Mouse (Mus musculus) C2C12 (cell line): Measurements from ENCODE around the gene Lrrc4c. TPM values are rescaled to one million over a fixed set of nuclear protein-coding genes. Genes with fewer than 3 reads are reported as not detected.

Experiments used
- H3K27me3 ChIP-seq: one replicate; pipeline ENCODE4 v1.6.1; 2011; ENCODE audit not compliant: control insufficient read depth, insufficient read depth, insufficient read length
- H3K36me3 ChIP-seq: one replicate; pipeline ENCODE4 v1.6.1; 2011; ENCODE audit not compliant: control insufficient read depth, insufficient read depth
- H3K4me3 ChIP-seq: one replicate; pipeline ENCODE4 v1.5.1; 2011; ENCODE audit warnings: mild to moderate bottlenecking, control low read depth; ENCODE audit not compliant: poor library complexity, insufficient read depth, severe bottlenecking
- H3K79me2 ChIP-seq: one replicate; pipeline ENCODE4 v1.6.1; 2011; ENCODE audit not compliant: control insufficient read depth, insufficient read depth
- H3K79me3 ChIP-seq: one replicate; pipeline ENCODE4 v1.6.1; 2011; ENCODE audit warnings: low read depth, control low read depth
- H3ac ChIP-seq: one replicate; pipeline ENCODE3; 2011; ENCODE audit warnings: low read depth; ENCODE audit not compliant: control insufficient read depth, insufficient read length
- CEBPB ChIP-seq: IDR thresholded peaks from one replicate; pipeline ENCODE4 v1.6.1; 2011; ENCODE audit warnings: low read depth, mild to moderate bottlenecking, control low read depth, moderate library complexity
- CTCF ChIP-seq: IDR thresholded peaks from one replicate; pipeline ENCODE4 v1.5.1; 2011; ENCODE audit not compliant: control insufficient read depth, insufficient read depth, insufficient read length
- FOSL1 ChIP-seq: IDR thresholded peaks from one replicate; pipeline ENCODE4 v1.8.0; 2011; ENCODE audit warnings: mild to moderate bottlenecking, low read length; ENCODE audit not compliant: poor library complexity, insufficient read depth, severe bottlenecking
- MAX ChIP-seq: IDR thresholded peaks from one replicate; pipeline ENCODE4 v1.6.1; 2011; ENCODE audit warnings: mild to moderate bottlenecking, control low read depth
- MYOD1 ChIP-seq: IDR thresholded peaks from one replicate; pipeline ENCODE4 v1.6.1; 2011; ENCODE audit warnings: low read depth; ENCODE audit not compliant: control insufficient read depth, insufficient read length
- MYOG ChIP-seq: IDR thresholded peaks from one replicate; pipeline ENCODE4 v1.6.1; 2011; ENCODE audit not compliant: control insufficient read depth, insufficient read length; ENCODE audit errors: extremely low read depth
- USF1 ChIP-seq: IDR thresholded peaks from one replicate; pipeline ENCODE4 v1.6.1; 2011; ENCODE audit warnings: low read depth, mild to moderate bottlenecking, control low read depth, moderate library complexity
- polyA plus RNA-seq: library from polyadenylated mRNA; unstranded; fragments of >200 nt; fragmentation: generic; extraction: Trizol; gene quantifications from one replicate; pipeline ENCODE4 v1.2.1, GENCODE M21; 2012; ENCODE audit warnings: missing spikeins

Gene Lrrc4c
- polyA plus RNA-seq, 1 experiment: 1.6 TPM

- no peak for TF ChIP-seq MAX
- no peak for TF ChIP-seq USF1
- peak; percentile 45 for TF ChIP-seq CEBPB
- Histone ChIP-seq H3K79me3 (no peaks in the 10 kb centered on the region), H3K36me3 (no peaks in the 10 kb centered on the region), H3K27me3 (no peaks in the 10 kb centered on the region), H3K79me2 (no peaks in the 10 kb centered on the region), H3K4me3 (no peak overlapping the region), H3ac (no peak overlapping the region)
These were observed 719.2 kb downstream of the Lrrc4c start for GRCm38 (mm10) chr2:97037024-97037814.

- H3ac ChIP-seq: no peak overlapping the region
- TF ChIP-seq USF1: no peak
- TF ChIP-seq CTCF: no peak
- no peak for TF ChIP-seq MYOG
- TF ChIP-seq MAX: no peak
- TF ChIP-seq CEBPB: no peak
- no peak for TF ChIP-seq MYOD1
- no peak for TF ChIP-seq FOSL1
- no peaks in the 10 kb centered on the region for H3K27me3 ChIP-seq
- H3K79me3 ChIP-seq: no peaks in the 10 kb centered on the region
- H3K36me3 ChIP-seq: no peaks in the 10 kb centered on the region
- no peaks in the 10 kb centered on the region for H3K79me2 ChIP-seq
- H3K4me3 ChIP-seq: no peak overlapping the region
These were observed 726.0 kb downstream of the Lrrc4c start for GRCm38 (mm10) chr2:97044016-97044415.

GRCm38 (mm10) chr2:97045628-97046027, 727.7 kb downstream of the Lrrc4c start:
- H3K4me3 ChIP-seq: no peak overlapping the region
- TF ChIP-seq FOSL1 (no peak), USF1 (no peak), CEBPB (no peak), CTCF (no peak), MYOG (no peak)
- H3K27me3 ChIP-seq: no peaks in the 10 kb centered on the region
- no peaks in the 10 kb centered on the region for H3K36me3 ChIP-seq
- H3ac ChIP-seq: no peak overlapping the region
- no peaks in the 10 kb centered on the region for H3K79me3 ChIP-seq
- no peaks in the 10 kb centered on the region for H3K79me2 ChIP-seq

- Histone ChIP-seq H3ac (no peak overlapping the region), H3K79me2 (no peaks in the 10 kb centered on the region), H3K79me3 (no peaks in the 10 kb centered on the region), H3K36me3 (no peaks in the 10 kb centered on the region), H3K27me3 (no peaks in the 10 kb centered on the region), H3K4me3 (no peak overlapping the region)
- no peak for TF ChIP-seq CTCF
- TF ChIP-seq MAX: no peak
These were observed 762.2 kb downstream of the Lrrc4c start for GRCm38 (mm10) chr2:97080156-97080555.

GRCm38 (mm10) chr2:97097965-97098364, 780.0 kb downstream of the Lrrc4c start:
- H3K36me3 ChIP-seq: no peaks in the 10 kb centered on the region
- no peak overlapping the region for H3K4me3 ChIP-seq
- no peaks in the 10 kb centered on the region for H3K27me3 ChIP-seq
- TF ChIP-seq CTCF: no peak
- TF ChIP-seq MYOG: no peak
- no peak for TF ChIP-seq FOSL1
- TF ChIP-seq USF1: no peak
- TF ChIP-seq MYOD1: no peak
- no peak for TF ChIP-seq MAX
- TF ChIP-seq CEBPB: no peak
- H3K79me2 ChIP-seq: no peaks in the 10 kb centered on the region
- H3K79me3 ChIP-seq: no peaks in the 10 kb centered on the region
- no peak overlapping the region for H3ac ChIP-seq

- Histone ChIP-seq H3K79me2 (no peaks in the 10 kb centered on the region), H3K79me3 (no peaks in the 10 kb centered on the region), H3K4me3 (no peak overlapping the region), H3K27me3 (no peaks in the 10 kb centered on the region), H3ac (no peak overlapping the region), H3K36me3 (no peaks in the 10 kb centered on the region)
- TF ChIP-seq FOSL1 (no peak), CTCF (no peak), USF1 (no peak), MYOG (no peak), CEBPB (no peak)
These were observed 785.6 kb downstream of the Lrrc4c start for GRCm38 (mm10) chr2:97103398-97104162.
